Mouse (Mus musculus) adrenal gland, postnatal 4 days (tissue): ENCODE measurements around the gene Leng1. TPM values are rescaled to one million over a fixed set of nuclear protein-coding genes. Genes with fewer than 3 reads are reported as not detected.
A peak's percentile ranks its signal among the peaks of the same experiment; 100 is the strongest.

Experiments used
- DNase-seq, 2 experiments: peaks; one replicate each; pipeline ENCODE4 v3.0.0; 2021 to 2022; ENCODE audit warnings: low spot score in 2 of 2, mixed read lengths in 2 of 2
- microRNA-seq: library from miRNA; unstranded; fragments of <30 nt; microRNA quantifications from one replicate; pipeline ENCODE4 v1.2.0, GENCODE M21; 2021
- total RNA-seq, 2 experiments: library from RNA; stranded (reverse); gene quantifications; 2 replicates each; pipeline ENCODE4 v1.2.3; 2021

The Leng1 gene
- total RNA-seq, 2 experiments from 2014 or later: 9.6 to 10.4 TPM

DNA sequence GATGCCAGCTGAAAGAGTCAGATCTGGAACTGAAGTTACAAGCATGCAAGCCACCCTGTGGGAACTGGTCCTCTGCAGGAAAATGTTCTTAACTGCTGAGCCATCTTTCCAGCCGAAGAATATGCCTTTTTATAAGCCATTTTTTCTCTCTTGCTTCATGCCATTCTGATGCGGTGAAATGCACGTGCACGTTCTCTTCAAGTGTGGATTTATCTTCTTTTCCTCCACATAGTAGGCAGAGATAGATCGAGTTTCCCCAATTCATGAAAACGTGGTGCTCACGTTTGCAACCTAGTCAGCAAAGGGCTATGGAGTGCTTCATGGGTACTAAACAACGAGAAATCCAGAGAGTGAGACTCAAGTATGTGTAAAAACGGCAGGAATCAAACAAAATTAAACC, 21.8 kb downstream of the Leng1 start:
- DNase-seq: no peak

DNA sequence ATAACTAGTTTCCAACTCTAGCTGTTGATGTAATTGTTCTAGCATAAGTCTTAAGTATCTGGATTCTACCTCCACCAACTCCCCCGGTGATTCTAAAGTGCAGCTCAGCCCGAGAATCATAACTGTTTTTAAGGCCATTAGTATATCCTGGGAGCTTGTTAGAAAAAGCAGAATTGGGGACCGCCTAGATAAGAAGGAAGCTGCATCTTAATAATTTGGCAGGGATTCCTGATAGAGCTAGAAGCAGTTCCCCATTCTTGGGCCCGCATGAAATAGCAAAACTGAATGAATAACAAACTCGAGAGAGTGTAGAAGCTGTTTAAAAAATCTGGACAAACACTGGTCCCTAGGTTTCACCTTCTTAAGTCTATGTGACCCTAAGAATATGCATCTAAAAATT, 22.2 kb downstream of the Leng1 start:
- DNase-seq: no peak

DNA sequence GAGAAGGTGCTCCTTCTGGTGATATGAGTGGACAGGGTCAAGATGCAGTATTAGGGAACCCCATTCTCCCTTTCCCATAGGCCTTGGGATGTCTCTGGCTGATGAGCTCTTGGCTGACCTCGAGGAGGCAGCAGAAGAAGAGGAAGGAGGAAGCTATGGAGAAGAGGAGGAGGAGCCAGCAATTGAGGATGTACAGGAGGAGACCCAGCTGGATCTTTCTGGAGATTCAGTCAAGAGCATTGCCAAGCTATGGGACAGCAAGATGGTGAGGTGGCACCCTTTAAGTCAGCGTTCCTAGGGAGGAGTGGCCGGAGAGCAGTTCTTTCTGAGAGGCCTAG, 35.2 kb downstream of the Leng1 start:
- DNase-seq: no peak

DNA sequence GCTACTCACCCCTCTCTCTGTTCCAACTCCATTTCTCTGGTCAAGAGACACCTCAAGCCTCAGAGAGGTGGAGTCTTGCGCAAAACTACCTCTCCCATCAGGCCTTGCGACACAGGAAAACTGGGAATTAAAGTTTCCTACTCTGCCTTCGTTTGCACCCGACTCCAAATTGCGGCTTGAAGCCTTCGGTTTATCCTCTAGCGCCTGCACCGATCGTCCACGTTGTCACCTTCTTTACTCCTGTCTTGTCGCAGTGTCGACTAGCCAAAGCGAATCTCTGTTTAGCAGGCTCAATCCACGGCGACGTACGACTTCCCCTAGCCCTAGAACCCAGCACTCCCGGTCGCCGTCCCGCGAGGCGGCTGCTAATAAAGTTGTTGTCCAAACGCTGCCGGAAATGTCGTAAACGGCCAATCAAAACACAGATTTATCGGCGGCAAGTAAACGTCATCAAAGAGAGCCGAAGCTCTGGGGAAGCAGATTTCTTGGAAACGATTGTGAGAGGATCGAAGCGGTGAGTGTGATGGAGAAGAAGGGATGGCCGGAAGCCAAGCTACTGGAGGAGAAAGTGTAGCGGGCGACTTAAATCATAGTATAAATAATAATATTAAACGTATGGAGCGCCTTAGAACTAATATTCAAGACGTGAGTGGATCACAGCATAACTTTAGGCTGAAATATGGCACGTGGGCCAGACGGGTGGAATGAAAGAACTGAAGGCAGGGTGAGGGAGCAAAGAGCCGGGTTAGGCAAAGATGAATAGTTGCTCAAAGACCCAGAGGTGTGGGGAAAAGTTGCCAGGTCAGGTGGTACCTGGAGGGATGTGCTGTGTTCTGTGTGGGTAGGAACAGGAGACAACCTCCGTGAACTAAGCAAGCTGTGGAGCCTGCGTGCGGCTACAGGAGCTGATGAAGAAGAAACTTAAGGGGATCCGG, 35.8 kb downstream of the Leng1 start, which contains the start of the genes Tfpt and Prpf31:
Gene Tfpt, minus strand, starts transcription at position 387 of the 935 bp plus-strand sequence.
Gene Prpf31, plus strand, starts transcription at position 443 of the 935 bp plus-strand sequence.
- DNase-seq: peak; percentile 74 to 80

DNA sequence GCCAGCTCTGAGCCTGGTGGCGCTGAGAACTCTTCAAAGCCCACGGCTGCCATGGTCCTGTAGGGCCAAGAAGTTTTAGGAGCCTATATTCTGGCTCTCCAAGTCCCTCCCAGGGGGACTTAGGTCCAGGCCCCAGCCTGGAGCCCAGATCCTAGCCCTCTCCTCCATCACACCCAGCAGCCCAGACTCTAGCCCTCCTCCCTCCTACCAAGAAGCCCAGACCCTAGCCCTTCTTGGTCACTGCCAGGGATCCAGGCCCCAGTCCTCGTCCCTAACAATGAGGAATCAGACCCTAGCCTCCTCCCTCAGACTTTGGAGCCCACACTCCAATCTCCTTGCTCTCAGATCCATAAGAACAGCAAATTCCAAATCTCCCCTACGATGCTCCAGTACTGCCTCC, 36.6 kb downstream of the Leng1 start:
- DNase-seq: no peak

DNA sequence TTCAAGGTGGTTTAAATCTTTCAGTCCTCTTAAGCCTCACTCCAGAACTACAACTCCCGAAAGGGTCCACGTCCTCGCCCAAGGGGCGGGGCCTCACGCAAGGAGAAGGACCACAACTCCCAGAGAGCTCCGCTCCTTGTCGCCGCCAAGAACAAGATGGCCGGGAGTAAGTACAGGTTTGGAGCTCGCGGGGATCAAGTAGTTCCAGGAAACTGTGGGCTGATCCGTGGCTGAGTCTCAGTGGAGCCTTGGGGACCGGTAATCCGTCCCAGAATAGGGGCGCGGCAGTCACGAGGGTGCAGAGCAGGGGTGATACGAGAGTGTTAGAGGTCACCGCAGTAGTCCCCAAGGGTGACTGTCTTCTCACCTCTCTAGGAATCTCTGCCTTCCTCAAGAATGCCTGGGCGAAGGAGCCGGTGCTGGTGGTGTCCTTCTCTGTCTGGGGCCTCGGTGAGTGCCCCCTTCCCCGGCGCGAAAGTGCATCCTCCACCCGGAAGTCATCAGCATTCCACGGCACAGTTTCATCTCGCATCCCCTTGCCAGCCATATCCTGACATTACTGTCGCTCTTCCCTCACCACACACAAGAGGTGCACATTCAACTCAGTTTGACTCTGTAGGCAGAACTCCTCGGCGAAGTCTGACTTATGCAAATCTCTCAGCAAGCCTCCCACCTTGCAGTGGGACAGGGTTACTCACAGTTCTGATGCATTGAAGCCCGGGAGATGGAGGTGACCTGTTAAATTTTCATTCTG, 48.2 kb downstream of the Leng1 start, which contains the start of gene Ndufa3:
Gene Ndufa3, plus strand, starts transcription at position 132 of the 754 bp plus-strand sequence.
- DNase-seq: peak; percentile 59 to 71

DNA sequence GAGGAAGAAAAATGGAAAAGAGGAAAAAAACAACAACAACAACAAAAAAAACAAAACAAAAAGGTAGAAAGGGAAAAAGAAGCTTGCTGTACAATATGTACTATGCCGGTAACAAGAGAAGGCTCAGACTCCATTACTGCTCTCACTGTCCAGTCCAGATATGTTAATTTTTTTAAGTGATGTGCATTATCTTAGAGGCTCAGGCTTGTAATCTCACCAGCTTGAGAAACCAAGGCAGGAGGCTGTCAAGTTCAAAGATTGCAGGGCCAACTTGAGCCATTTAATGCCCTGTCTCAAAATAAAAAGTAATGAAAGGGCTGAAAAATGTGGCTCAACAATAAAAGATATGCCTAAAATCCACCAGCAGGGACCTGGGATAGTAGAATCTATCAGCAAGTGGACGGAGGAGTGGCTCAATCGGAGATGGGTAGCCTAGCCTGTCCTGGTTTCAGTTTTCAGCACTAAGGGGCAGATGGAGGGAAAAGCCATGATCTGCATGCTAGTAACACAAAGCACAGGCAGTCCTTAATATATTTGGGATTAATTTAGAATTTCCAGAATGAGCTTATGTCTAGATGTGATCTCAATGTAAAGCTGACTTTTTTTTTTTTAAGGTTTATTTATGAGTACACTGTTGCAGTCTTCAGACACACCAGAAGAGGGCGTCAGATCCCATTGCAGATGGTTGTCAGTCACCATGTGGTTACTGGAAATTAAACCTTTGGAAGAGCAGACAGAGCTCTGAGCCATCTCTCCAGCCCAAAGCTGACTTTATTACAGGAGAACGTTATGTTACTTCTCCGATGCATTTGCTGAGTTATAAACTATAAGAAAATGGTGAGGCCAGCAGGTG, 49.0 kb downstream of the Leng1 start:
- no peak for DNase-seq

DNA sequence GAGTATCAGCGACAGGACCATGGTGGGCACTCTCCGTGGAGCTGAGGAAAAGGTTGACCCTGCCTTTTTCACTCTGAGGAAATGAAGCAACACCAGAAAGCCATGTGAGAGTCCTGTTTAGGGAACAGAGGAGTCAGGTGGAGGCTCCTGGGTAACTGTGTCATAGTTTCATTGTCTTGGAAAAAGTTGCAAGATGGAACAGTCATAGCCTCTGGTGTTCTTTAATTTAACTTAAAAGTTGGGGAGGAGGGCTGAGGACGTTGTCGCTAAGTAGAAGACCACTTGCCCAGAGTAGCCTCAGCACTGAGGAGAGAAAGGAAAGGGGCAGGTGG, 49.6 kb downstream of the Leng1 start, which contains the start of gene Oscar:
Gene Oscar, minus strand, starts transcription at position 101 of the 332 bp plus-strand sequence.
- no peak for DNase-seq

DNA sequence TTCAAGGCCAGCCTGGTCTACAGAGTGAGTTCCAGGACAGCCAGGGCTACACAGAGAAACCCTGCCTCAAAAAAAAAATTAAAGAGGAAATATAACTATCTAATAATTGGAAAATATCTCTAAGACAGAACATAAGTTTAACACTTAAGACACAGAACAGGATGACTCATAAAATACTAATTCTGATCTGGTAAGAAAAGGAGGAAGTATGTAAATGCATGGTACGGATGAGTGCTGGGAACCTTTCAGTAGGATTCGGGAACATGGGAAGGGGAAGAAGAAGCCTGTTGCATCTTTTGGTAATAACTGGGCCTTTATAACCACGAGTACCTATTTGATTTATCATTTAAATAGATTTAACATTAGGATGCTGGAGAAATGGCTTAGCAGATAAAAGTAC, 51.6 kb downstream of the Leng1 start:
- no peak for DNase-seq

DNA sequence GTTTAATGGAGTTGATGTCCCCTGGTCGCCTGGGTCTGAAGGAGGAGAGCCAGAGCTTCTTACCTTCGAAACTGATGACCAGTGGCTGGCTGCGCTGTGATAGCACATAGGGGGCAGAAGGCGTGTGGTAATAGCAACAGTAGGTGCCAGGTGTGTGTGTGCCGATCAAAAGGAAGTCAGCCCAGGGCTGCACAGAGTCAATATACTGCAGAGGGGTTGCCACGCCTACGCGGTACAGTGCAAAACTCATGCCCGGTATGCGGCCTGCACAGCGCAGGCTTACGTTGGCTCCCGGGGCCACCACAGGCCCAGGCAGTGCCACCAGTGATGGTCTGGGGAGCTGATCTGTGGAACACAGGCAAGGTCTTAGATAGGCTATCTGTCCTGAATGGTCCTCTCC, 54.6 kb downstream of the Leng1 start:
- DNase-seq: no peak

DNA sequence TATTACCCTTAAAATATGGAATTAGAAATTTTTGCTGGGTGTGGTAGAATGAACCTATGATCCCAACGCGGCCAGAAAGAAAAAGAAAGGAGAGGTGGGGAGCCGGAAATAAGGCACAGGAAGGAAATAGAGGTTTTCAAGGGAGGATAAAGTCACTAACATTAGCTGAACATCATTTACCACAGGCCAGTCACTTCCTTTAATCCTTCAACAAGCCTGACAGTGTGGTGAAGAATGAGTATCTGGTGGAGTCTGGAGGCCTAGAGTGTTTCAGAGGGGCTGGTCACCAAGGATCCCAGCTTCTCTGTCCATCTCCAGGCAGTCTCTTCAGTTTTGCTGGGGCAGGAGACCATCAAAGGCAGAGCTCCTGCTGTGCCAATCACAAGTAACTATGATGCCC, 55.2 kb downstream of the Leng1 start:
- no peak for DNase-seq

Small RNAs within 50 kb of the gene (microRNA-seq; reads per million reads assigned to microRNA genes)
- gene Mir3572: 2.9 reads per million, percentile 5 among the genes with 10 or more reads in this experiment

Other genes starting within 250 kb of the Leng1 start
- 1 to 10 TPM in 1 of 2 experiments, under 1 TPM in 1; 0.39 to 1.5 TPM for gene Cacng6, start 241.6 kb downstream of the Leng1 start, total RNA-seq
- 1 to 10 TPM in 1 of 2 experiments, not detected in 1; 1.0 TPM for gene Tarm1, start 163.2 kb downstream of the Leng1 start, total RNA-seq
- gene Oscar, start 49.7 kb downstream of the Leng1 start, total RNA-seq: under 1 TPM; 0.28 TPM
- gene Ndufa3, start 48.5 kb downstream of the Leng1 start, total RNA-seq: 100 to 1,000 TPM; 536 to 561 TPM
- 10 to 100 TPM; 31.8 to 35.5 TPM for gene Tfpt, start 35.9 kb downstream of the Leng1 start, total RNA-seq
- 10 to 100 TPM; 54.7 to 59.0 TPM for gene Prpf31, start 35.9 kb downstream of the Leng1 start, total RNA-seq
- gene Cnot3, start 20.6 kb downstream of the Leng1 start, total RNA-seq: 10 to 100 TPM; 65.7 to 68.9 TPM
- gene Tmc4, start 11.7 kb upstream of the Leng1 start, total RNA-seq: 10 to 100 TPM; 11.4 to 17.7 TPM
- gene Tsen34, start 27.0 kb upstream of the Leng1 start, total RNA-seq: 100 to 1,000 TPM; 136 to 145 TPM
- gene Mboat7, start 27.7 kb upstream of the Leng1 start, total RNA-seq: 10 to 100 TPM; 67.0 to 68.6 TPM
- gene Rps9, start 38.2 kb upstream of the Leng1 start, total RNA-seq: 1,000 to 10,000 TPM; 1,269 to 1,279 TPM
- gene Pirb, start 54.6 kb upstream of the Leng1 start, total RNA-seq: 1 to 10 TPM; 2.3 to 2.5 TPM
- 1 to 10 TPM in 1 of 2 experiments, under 1 TPM in 1; 0.59 to 1.0 TPM for gene Gm15448, start 159.8 kb upstream of the Leng1 start, total RNA-seq
- gene Pira2, start 179.2 kb upstream of the Leng1 start, total RNA-seq: under 1 TPM; 0.25 to 0.40 TPM
- gene Gm14548, start 232.3 kb upstream of the Leng1 start, total RNA-seq: under 1 TPM in 1 of 2 experiments, not detected in 1; 0.56 TPM
- under 1 TPM; 0.65 to 0.67 TPM for gene Lilra6, start 249.7 kb upstream of the Leng1 start, total RNA-seq